Mouse (Mus musculus): ENCODE results near the gene Flvcr1.

GRCm38 (mm10) chr1:191030182-191030581 is 4.2 kb upstream of the Flvcr1 start:
- TF ChIP-seq POLR2A (IDR thresholded peaks at IDR 0.05; ENCODE audit: control insufficient read depth, extremely low read depth, insufficient read depth, low read length, poor library complexity) (no peak), CTCF (IDR thresholded peaks at IDR 0.05; ENCODE audit: borderline replicate concordance, control insufficient read depth, extremely low read depth, insufficient read depth, low read length, poor library complexity) (no peak)
